In genomic region chr4:22482756-22483280, GRCm38 (mm10) we compare ENCODE assay signal across 13 mouse cellular contexts. TPM values are rescaled to one million over a fixed set of nuclear protein-coding genes. Genes with fewer than 3 reads are reported as not detected.
DNase-seq lines count a peak whose midpoint lies in the region; ATAC-seq and TF ChIP-seq lines count a peak whose summit lies in the region.
"Had no signal": no experiment of that assay in that cellular context is flagged by ENCODE, and none has a peak within 500 bp of the region (broad histone marks: within the 10 kb centered on the region; RNA-seq: fewer than 3 reads in every experiment).

No protein-coding gene starts in this region.

- peak overlapping the region; percentile 48; the same call in 1 of the 2 replicates for H3K4me2 ChIP-seq in forebrain, embryonic 11.5 days (ENCODE audit: low read depth, low read length, severe bottlenecking)
- peak overlapping the region; percentile 90 for H3K4me2 ChIP-seq in hindbrain, postnatal 0 days (ENCODE audit: low read depth, low read length)
- peak overlapping the region; percentile 75 for H3K4me2 ChIP-seq in neural tube, embryonic 14.5 days (ENCODE audit: low read depth, low read length)
- H3K4me2 ChIP-seq: liver, embryonic 13.5 days had no signal

- no peaks in the 10 kb centered on the region for H3K36me3 ChIP-seq in forebrain, embryonic 11.5 days (ENCODE audit: control insufficient read depth, insufficient read depth, low read length)
- no peaks in the 10 kb centered on the region for H3K36me3 ChIP-seq in hindbrain, postnatal 0 days (ENCODE audit: insufficient read depth, low read length)
- H3K36me3 ChIP-seq in neural tube, embryonic 14.5 days (ENCODE audit: control insufficient read depth, insufficient read depth, low read length), result no peaks in the 10 kb centered on the region
- H3K36me3 ChIP-seq: liver, embryonic 13.5 days had no signal

- peaks cover 13% of the 10 kb centered on the region for H3K4me1 ChIP-seq in forebrain, embryonic 11.5 days (replicated peaks; ENCODE audit: control insufficient read depth, insufficient read depth, low read length)
- H3K4me1 ChIP-seq in hindbrain, postnatal 0 days (ENCODE audit: insufficient read depth, low read length), result no peaks in the 10 kb centered on the region
- H3K4me1 ChIP-seq in neural tube, embryonic 14.5 days (ENCODE audit: control insufficient read depth, insufficient read depth, low read length), result peaks cover 23% of the 10 kb centered on the region
- no peaks in the 10 kb centered on the region; the same call in 1 of the 2 replicates for H3K4me1 ChIP-seq in cerebellum, adult 2 months (ENCODE audit: control insufficient read depth, insufficient read depth, low read length)
- H3K4me1 ChIP-seq: liver, embryonic 13.5 days had no signal

- H3K9ac ChIP-seq in forebrain, embryonic 11.5 days (ENCODE audit: low read length), result peak overlapping the region; percentile 27; the same call in 1 of the 2 replicates
- no peak overlapping the region for H3K9ac ChIP-seq in hindbrain, postnatal 0 days (replicated peaks; ENCODE audit: low read length)
- H3K9ac ChIP-seq in neural tube, embryonic 14.5 days (replicated peaks; ENCODE audit: low read depth, low read length), result no peak overlapping the region; the same call in 1 of the 2 replicates
- H3K9ac ChIP-seq: liver, embryonic 13.5 days had no signal

- H3K4me3 ChIP-seq in layer of hippocampus, adult 2 months, result peak overlapping the region; percentile 49; the same call in 1 of the 2 replicates
- peak overlapping the region; percentile 22 for H3K4me3 ChIP-seq in forebrain, embryonic 11.5 days (ENCODE audit: low read depth, low read length)
- peak overlapping the region; percentile 61 for H3K4me3 ChIP-seq in hindbrain, postnatal 0 days (ENCODE audit: low read length)
- H3K4me3 ChIP-seq in neural tube, embryonic 14.5 days (ENCODE audit: low read depth, low read length), result peak overlapping the region; percentile 87
- H3K4me3 ChIP-seq in cerebellum, adult 2 months (replicated peaks; ENCODE audit: insufficient read depth, low read depth, low read length), result no peak overlapping the region
- H3K4me3 ChIP-seq: liver, embryonic 13.5 days had no signal

- H3K27ac ChIP-seq in layer of hippocampus, adult 2 months, result no peak overlapping the region; the same call in 1 of the 2 replicates
- no peak overlapping the region for H3K27ac ChIP-seq in forebrain, embryonic 11.5 days (ENCODE audit: low read depth, low read length)
- H3K27ac ChIP-seq in hindbrain, postnatal 0 days, result no peak overlapping the region
- H3K27ac ChIP-seq in neural tube, embryonic 14.5 days (ENCODE audit: low read depth, low read length), result no peak overlapping the region
- no peak overlapping the region for H3K27ac ChIP-seq in cerebellum, adult 2 months (ENCODE audit: insufficient read depth, low read length)
- H3K27ac ChIP-seq: liver, embryonic 13.5 days had no signal

- no peak for TF ChIP-seq POLR2A in cerebellum, adult 2 months (IDR thresholded peaks at IDR 0.05; ENCODE audit: borderline replicate concordance, insufficient read depth, low read length)

- peaks cover 5% of the 10 kb centered on the region; the same call in 1 of the 2 replicates for H3K27me3 ChIP-seq in forebrain, embryonic 11.5 days (ENCODE audit: control insufficient read depth, insufficient read depth, low read length)
- H3K27me3 ChIP-seq in hindbrain, postnatal 0 days (ENCODE audit: insufficient read depth, low read length), result no peaks in the 10 kb centered on the region
- H3K27me3 ChIP-seq in neural tube, embryonic 14.5 days (ENCODE audit: control insufficient read depth, insufficient read depth, low read length), result no peaks in the 10 kb centered on the region
- peaks cover 3% of the 10 kb centered on the region; the same call in 1 of the 2 replicates for H3K27me3 ChIP-seq in cerebellum, adult 2 months (ENCODE audit: control insufficient read depth, insufficient read depth, low read length)

- 10% methylated on average over 7 of the region's 7 CpGs for WGBS in forebrain, embryonic 11.5 days
- WGBS in hindbrain, postnatal 0 days, result 12% methylated on average over 7 of the region's 7 CpGs
- WGBS in neural tube, embryonic 14.5 days, result 5% methylated on average over 7 of the region's 7 CpGs
- 63% methylated on average over 7 of the region's 7 CpGs for WGBS in cerebellum, adult 2 months

- TF ChIP-seq CTCF in layer of hippocampus, adult 2 months (conservative IDR thresholded peaks at IDR 0.05), result peak; percentile 55
- TF ChIP-seq CTCF in hindbrain, postnatal 0 days (IDR thresholded peaks at IDR 0.05; ENCODE audit: low read depth), result peak; percentile 69
- TF ChIP-seq CTCF in cerebellum, adult 2 months (IDR thresholded peaks at IDR 0.05; ENCODE audit: borderline replicate concordance, insufficient read depth, low read depth, low read length), result no peak

- H3K9me3 ChIP-seq in forebrain, embryonic 11.5 days (ENCODE audit: control insufficient read depth, low read length), result no peaks in the 10 kb centered on the region
- no peaks in the 10 kb centered on the region for H3K9me3 ChIP-seq in hindbrain, postnatal 0 days (ENCODE audit: low read length)
- H3K9me3 ChIP-seq in neural tube, embryonic 14.5 days (ENCODE audit: control insufficient read depth, low read length), result no peaks in the 10 kb centered on the region
- H3K9me3 ChIP-seq: liver, embryonic 13.5 days had no signal

- DNase-seq in layer of hippocampus, adult 2 months (ENCODE audit: low spot score in 2 of 2), result no peak
- no peak for DNase-seq in layer of hippocampus, adult 9-10 months (ENCODE audit: low spot score)
- DNase-seq in forebrain, embryonic 11.5 days (ENCODE audit: low spot score), result no peak
- peak; percentile 78 for DNase-seq in hindbrain, postnatal 0 days (ENCODE audit: low spot score)
- no peak for DNase-seq in cerebellum, adult 2 months
- no peak for DNase-seq in adrenal gland, postnatal 10 days
- DNase-seq in adrenal gland, adult 2 months, result no peak
- DNase-seq: heart, adult 18-20 months; layer of hippocampus, postnatal 36 days; liver, embryonic 13.5 days had no signal

- no peak for ATAC-seq in forebrain, embryonic 11.5 days (replicated peaks; ENCODE audit: low FRiP score)
- no peak for ATAC-seq in hindbrain, postnatal 0 days
- ATAC-seq in neural tube, embryonic 14.5 days (ENCODE audit: low read depth), result no peak

RNA-seq across cellular contexts. Expression of gene Pou3f2, which starts 5.3 kb away (rescaled TPM):
- total RNA-seq in layer of hippocampus, adult 2 months (2021), result 1 to 10 TPM; 9.6 to 10.0 TPM
- polyA plus RNA-seq in forebrain, embryonic 11.5 days (2014; fragmentation: Nextera tagmentation; extraction: Ambion mirVana), result 26.6 and 31.8 TPM in 2 replicates
- 17.9 and 19.4 TPM in 2 replicates for total RNA-seq in hindbrain, postnatal 0 days (2014; rRNA removed)
- 13.8 and 14.6 TPM in 2 replicates for polyA plus RNA-seq in hindbrain, postnatal 0 days (2015; fragmentation: Nextera tagmentation; extraction: Ambion mirVana)
- polyA plus RNA-seq in neural tube, embryonic 14.5 days (2014; fragmentation: Nextera tagmentation; extraction: Ambion mirVana), result 18.3 and 21.4 TPM in 2 replicates
- 5.8 and 6.9 TPM in 2 replicates for polyA plus RNA-seq in cerebellum, adult 2 months (2012; rRNA removed)
- total RNA-seq in adrenal gland, postnatal 10 days (2021), result under 1 TPM; 0.09 to 0.21 TPM
- total RNA-seq in adrenal gland, adult 2 months (2021), result under 1 TPM in 1 of 2 experiments, not detected in 1; 0.07 TPM
- 0.07 TPM in 1 of 2 replicates, not detected in the other for polyA plus RNA-seq in adrenal gland, adult 2 months (2012; rRNA removed)
- total RNA-seq: heart, adult 18-20 months had no signal
- polyA plus RNA-seq: C2C12; intestine, embryonic 14.5 days had no signal
